Mouse (Mus musculus): ENCODE measurements around the gene Ly6g6f. TPM values are rescaled to one million over a fixed set of nuclear protein-coding genes. Genes with fewer than 3 reads are reported as not detected.

Ly6g6f gene
- not detected for polyA plus RNA-seq (2014; fragmentation: Illumina TruSeq; extraction: RNeasy Lipid Tissue Mini Kit (QIAGEN cat#74804); ENCODE audit: low read depth, low replicate concordance)

GRCm38 (mm10) chr17:35085208-35085865 lies at the start of gene Ly6g6f:
Gene Ly6g6f (minus strand): TSS chr17:35085610.

DNA sequence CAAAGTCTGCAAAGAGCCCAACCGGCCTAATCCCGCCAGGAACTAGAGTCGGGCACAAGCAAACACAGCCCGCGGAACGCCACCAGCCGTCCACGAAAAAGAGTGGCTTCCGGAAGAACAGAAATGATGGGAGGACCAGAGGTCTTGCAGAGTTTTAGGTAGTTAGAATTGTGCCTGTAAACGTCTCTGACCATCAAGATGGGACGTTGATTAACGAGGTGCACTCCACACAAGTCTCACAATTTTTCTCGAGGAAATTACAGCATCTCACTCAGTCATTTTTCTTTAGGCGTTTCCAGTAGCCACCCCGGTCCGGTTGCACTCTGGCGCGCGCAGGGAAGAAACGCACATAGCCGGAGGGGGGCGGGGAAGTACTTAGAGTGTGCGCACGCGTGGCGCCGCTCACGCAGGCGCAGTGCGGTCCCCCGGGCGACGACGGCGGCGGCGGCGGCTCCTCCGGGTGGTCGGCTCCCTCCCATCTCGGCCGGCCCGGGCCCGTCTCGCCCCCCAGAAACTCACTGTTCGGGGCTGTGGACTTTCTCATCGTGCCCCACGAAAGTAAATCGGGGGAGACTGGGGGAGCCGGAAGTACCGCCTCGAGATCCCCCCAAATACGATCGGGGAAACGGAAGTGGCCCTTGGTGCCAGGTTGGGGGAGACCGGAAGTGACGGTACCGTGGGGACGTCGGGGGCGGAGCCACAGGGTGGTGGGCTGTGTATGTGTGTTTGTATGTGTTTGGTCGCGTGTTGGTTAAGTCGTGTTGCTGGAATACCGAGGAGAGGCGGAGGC lies 49.6 kb upstream of the Ly6g6f start, which contains the start of gene Bag6:
Bag6 (plus strand) TSS at position 378 of the 790 bp plus-strand sequence.

DNA sequence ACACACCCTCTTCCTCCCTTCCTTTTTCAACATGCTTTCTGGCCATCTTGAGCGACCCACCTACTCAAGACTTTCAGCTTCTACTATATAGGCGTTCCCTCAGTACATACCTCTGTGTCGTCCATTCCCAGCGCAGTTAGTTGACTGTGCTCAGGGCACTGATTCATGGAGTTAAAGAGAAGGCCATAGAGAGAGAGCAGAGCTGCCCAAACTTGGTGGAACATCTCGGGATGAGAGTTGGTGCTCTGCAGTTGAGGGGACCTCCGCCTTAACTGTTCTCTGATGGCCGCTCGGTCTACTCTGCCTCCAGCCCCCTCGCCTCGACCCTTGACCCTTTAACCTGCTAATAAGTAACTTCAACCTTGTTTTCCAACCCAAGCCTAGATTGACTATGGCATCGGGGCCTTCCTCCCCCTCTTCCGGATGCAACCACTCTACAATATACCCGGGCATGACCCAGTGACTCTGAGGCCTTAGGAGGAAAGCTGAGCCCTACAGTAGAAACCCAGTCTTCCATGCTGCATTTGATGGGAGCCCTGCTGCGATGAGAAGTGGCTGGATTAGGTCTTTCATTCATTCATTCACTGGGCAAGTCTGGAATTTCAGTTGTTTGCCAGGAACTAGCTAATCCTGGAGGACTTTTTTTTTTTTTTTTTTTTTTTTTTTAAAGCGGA lies 46.2 kb upstream of the Ly6g6f start, which contains the start of gene Apom:
Apom (minus strand) TSS at position 551 of the 674 bp plus-strand sequence.

DNA sequence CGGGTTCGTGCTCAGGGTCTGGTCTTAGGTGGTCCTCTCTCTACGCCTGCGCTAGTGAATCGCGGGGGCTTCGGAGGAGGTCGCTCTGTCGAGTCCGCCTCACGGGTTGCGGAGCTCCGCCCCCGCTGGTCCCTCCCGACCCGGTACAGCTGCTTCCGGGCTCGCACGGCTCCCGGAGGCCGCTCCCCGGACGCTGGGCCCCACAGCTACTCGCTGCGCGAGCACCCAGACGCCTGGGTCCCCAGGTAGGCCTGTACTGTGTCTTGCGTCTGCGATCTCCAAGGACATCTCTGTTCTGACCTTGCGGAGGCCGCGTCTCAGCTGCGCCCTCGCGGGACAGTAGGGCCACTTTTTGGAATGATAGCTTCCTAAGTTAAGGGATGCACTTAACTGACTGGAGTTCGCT lies 40.8 kb upstream of the Ly6g6f start, which contains the start of gene D17H6S53E:
D17H6S53E (plus strand) TSS at position 168 of the 406 bp plus-strand sequence.

GRCm38 (mm10) chr17:35121871-35122303 lies 36.5 kb upstream of the Ly6g6f start, which contains the start of gene Csnk2b:
Gene Csnk2b (minus strand): TSS chr17:35122053.

GRCm38 (mm10) chr17:35121143-35121799 lies 35.9 kb upstream of the Ly6g6f start, which contains the start of gene Gpank1:
Gene Gpank1 (plus strand): TSS chr17:35121455.

GRCm38 (mm10) chr17:35115046-35116019 lies 29.9 kb upstream of the Ly6g6f start, which contains the start of gene Ly6g5b:
Gene Ly6g5b (minus strand): TSS chr17:35115428.

DNA sequence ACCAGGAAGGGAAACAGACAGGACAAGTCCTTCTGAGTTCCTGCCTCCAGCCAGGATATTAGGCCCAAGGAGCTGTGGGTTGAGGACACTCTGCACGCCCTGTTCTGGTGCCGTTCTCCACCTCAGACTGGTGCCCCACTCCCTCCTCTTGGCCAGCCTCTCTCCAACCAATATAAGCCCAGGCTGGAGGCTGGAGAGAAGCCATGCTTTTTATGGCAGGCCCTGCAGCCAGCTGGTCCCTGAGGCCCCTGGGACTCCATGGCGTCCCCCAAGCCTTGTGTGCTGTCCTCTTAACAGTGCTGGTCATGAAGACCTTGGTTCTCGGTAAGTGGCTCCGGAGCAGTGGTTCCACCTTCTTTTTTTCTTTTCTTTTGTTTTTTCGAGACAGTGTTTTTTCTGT lies 22.7 kb upstream of the Ly6g6f start, which contains the start of gene Ly6g5c:
Ly6g5c (plus strand) TSS at position 183 of the 400 bp plus-strand sequence.

GRCm38 (mm10) chr17:35088825-35089644 lies 3.6 kb upstream of the Ly6g6f start, which contains the start of gene Abhd16a:
Gene Abhd16a (plus strand): TSS chr17:35089263.

GRCm38 (mm10) chr17:35077786-35078233 lies 7.6 kb downstream of the Ly6g6f start, which contains the start of gene Ly6g6d:
Gene Ly6g6d (minus strand): TSS chr17:35078065.

DNA sequence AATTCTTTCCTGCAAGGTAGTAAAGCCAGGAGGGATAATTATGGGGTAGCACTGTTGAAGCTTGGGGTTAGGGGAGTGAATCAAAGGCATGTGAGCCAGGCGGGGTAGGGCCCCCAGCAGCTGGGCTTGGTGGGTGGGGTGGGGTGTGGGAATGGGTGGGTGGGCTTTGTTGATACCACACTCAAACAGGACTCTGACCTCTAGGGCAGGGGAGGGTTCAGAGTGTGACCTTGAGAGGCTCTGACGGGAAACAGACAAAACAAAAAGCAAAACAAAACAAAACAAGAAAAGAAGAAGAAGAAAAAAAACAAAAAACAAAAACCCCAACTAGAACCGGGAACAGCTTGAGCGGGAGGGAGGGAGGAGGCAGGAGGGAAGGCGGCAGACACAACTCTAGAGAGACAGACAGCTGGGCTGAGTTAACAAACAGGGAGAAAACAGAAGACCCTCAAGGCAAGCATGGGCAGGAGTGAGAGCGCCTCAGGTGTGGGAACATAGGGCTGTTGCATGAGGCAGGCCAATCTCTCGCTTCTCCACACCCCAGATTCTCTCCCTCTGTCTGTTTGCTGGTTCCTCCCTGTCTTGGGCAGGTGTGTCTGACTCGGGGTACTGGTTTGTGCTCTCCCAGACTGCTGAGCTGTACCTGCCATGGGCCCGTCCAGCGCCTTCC lies 8.8 kb downstream of the Ly6g6f start, which contains the start of gene Ly6g6e:
Ly6g6e (plus strand) TSS at position 396 of the 670 bp plus-strand sequence.

DNA sequence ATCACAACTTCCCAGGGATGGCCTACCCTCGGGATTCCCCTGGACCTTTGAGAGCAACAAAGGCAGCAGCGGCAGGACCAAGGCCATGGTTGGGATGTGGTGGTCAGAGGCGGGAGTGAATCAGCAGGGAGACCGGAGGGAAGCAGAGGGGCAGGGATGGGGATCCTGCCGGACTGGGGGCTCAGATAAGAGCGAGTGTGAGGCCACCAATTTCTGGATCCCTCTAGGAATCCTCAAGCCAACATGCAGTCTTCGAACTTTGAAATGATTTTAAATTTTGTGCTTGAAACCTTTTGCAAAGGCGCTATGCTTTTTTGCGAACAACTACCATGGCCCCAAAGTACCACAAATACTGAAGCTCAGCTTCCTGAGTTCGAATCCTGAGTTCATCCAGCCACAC lies 19.3 kb downstream of the Ly6g6f start, which contains the start of gene Mpig6b:
Mpig6b (minus strand) TSS at position 101 of the 400 bp plus-strand sequence.

GRCm38 (mm10) chr17:35064951-35065947 lies 20.2 kb downstream of the Ly6g6f start, which contains the start of gene Ly6g6c:
Gene Ly6g6c (plus strand): TSS chr17:35065388.

DNA sequence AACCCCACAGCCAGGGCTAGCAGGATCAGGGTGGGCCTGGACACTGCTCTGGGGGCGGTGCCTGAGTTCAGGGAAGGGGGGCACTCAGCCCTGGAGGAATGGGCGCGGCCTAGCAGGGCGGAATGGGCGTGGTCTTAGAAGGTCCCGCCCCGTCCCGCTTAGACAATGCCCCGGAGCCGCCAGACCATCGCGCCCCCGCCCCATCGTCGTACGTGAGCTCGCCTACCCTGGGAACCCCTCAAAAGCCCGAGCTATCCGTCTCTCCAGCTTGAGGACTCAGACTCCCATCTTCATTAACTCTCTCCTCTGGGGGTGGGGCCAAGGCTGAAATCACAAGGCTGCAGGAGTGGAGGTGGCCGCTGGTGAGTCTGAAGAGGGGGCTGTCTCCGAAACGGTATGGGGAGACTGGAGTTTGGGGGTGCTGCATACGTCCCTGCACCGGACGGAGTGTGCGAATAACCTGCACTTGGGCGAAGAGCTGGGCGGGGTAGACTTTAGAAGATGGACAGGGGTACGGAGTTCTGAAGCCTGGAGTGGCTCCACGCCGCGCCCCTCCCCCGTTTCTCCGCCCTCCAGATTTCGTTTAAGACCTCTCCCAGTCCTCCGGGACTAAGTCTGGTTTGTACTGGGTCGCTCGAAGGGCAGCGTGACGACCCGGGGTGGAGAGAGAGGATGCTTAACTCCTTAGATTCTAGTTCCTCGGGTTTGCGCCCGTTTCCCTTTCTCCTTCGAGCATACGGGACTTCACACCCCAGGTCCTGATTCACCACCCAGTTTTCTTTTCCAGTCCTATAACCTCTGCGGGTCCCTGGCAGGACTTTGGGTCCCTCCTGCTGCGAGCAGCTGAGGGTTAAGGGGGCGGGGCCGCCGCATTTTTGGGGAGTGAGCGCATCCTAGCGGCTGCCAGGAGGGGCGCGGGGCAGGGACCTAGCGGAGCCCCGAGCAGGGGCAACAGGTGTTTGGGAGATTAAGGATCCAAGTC lies 26.2 kb downstream of the Ly6g6f start, which contains the start of gene Ddah2:
Ddah2 (plus strand) TSS at position 125 of the 982 bp plus-strand sequence.

DNA sequence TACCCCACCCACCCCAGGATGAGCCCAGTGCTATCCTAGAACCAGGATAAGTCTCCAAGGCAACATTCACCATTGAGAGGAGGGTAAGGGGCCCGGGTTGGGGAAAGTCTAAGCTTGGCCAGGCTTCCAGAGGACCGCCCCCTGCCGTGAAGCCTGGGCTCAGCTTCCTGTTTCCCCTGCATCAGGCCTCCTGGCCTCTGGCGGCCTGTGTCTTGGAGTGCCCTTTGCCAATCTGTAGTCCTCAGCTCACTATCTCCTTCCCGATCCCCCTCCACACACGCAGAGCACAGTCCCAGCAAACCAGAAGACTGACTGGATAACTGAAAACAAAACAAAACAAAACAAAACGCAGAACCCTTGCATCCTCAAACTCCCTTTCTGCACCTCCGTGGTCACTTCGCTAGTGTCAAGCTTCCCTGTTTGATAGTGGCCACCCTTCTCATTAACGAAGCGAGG lies 35.8 kb downstream of the Ly6g6f start, which contains the start of gene Clic1:
Clic1 (plus strand) TSS at position 406 of the 456 bp plus-strand sequence.

All from sigmoid colon, adult 10 weeks (tissue).